Mouse (Mus musculus): Measurements from ENCODE around the gene Srgap2.

GRCm38 (mm10) chr1:131513136-131513535 lies 14.0 kb downstream of the Srgap2 start:
- TF ChIP-seq CTCF (IDR thresholded peaks at IDR 0.05; ENCODE audit: low read depth, low read length) (no peak), GATA1 (IDR thresholded peaks at IDR 0.05; ENCODE audit: borderline replicate concordance, low read length) (no peak), TAL1 (conservative IDR thresholded peaks at IDR 0.05; ENCODE audit: low read depth, low read length) (no peak)

All from G1E (cell line).